9 mouse cellular contexts compared by ENCODE assay signal in the genomic region with DNA sequence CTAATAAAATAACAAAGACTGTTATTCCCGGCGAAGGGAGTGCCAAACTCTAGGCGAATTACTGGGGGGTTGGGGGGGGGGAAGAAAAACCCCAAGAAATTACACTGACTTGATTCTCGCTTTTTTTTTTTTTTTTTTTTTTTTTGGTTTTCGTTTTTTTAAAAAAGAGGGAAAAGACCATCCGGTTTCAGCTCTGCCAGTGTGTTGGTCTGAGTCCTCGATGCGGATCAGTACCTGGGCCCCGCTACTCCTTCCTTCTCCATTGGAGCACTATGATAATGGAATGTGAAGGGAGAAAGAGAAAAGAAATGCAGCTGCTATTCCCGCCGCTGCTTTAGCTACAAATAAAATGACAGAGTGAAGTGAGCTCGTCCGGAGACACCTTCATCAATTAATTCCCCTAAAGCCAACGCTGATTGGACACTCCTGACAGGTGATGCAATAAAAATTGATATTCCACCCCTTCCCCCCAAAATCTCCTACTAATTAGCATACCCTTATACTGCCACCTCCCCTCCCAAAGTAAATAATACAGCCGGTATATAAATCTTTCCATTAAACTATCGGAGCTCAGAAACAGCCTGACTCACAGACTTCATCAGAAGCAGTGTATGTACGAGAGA. TPM values are rescaled to one million over a fixed set of nuclear protein-coding genes. Genes with fewer than 3 reads are reported as not detected.
DNase-seq lines count a peak whose midpoint lies in the region; ATAC-seq and TF ChIP-seq lines count a peak whose summit lies in the region.
"Had no signal": no experiment of that assay in that cellular context is flagged by ENCODE, and none has a peak within 500 bp of the region (broad histone marks: within the 10 kb centered on the region; RNA-seq: fewer than 3 reads in every experiment).

Gene Skida1 (minus strand): TSS at position 599 of the 623 bp plus-strand sequence.

- no peaks in the 10 kb centered on the region for H3K27me3 ChIP-seq in heart, embryonic 15.5 days
- no peaks in the 10 kb centered on the region for H3K27me3 ChIP-seq in neural tube, embryonic 12.5 days (replicated peaks)
- H3K27me3 ChIP-seq: Patski had no signal

- no peak for ATAC-seq in heart, embryonic 15.5 days (replicated peaks; ENCODE audit: insufficient number of reproducible peaks, insufficient read depth, low FRiP score, low read depth)
- ATAC-seq in neural tube, embryonic 12.5 days (ENCODE audit: low FRiP score, low read depth): peak; percentile 72

- H3K9ac ChIP-seq in heart, embryonic 15.5 days: peak within 1 kb of the TSS; percentile 99
- H3K9ac ChIP-seq in neural tube, embryonic 12.5 days: peak within 1 kb of the TSS; percentile 100

- WGBS in heart, embryonic 15.5 days: 1% methylated on average over 17 of the region's 17 CpGs
- 0% methylated on average over 17 of the region's 17 CpGs for WGBS in neural tube, embryonic 12.5 days

- peak; percentile 55 to 70 for DNase-seq in heart, adult 18-20 months
- no peak for DNase-seq in heart, postnatal 4 days
- peak; percentile 95 for DNase-seq in brain, embryonic 14.5 days (ENCODE audit: low read depth)
- no peak for DNase-seq in layer of hippocampus, postnatal 25 days (ENCODE audit: extremely low spot score in 1 of 2, low spot score in 1 of 2)
- no peak for DNase-seq in gastrocnemius, postnatal 14 days
- no peak for DNase-seq in thymus, postnatal 14 days

- intact Hi-C loops in gastrocnemius, postnatal 14 days (cut with DNase I; ENCODE audit: low total_unique reads): loop anchor here (10.0 kb wide), 1 partner anchor 716 kb away; no protein-coding TSS in a partner anchor

- H3K27ac ChIP-seq in heart, embryonic 15.5 days: peak within 1 kb of the TSS; percentile 99
- H3K27ac ChIP-seq in neural tube, embryonic 12.5 days: peak within 1 kb of the TSS; percentile 100

- H3K36me3 ChIP-seq in heart, embryonic 15.5 days: no peaks in the 10 kb centered on the region
- no peaks in the 10 kb centered on the region for H3K36me3 ChIP-seq in neural tube, embryonic 12.5 days

- H3K9me3 ChIP-seq in heart, embryonic 15.5 days (replicated peaks): no peaks in the 10 kb centered on the region
- no peaks in the 10 kb centered on the region for H3K9me3 ChIP-seq in neural tube, embryonic 12.5 days

- H3K4me2 ChIP-seq in heart, embryonic 15.5 days: peak within 1 kb of the TSS; percentile 76
- H3K4me2 ChIP-seq in neural tube, embryonic 12.5 days (replicated peaks): peak within 1 kb of the TSS; percentile 66

- H3K4me1 ChIP-seq in heart, embryonic 15.5 days (replicated peaks): peaks cover 18% of the 10 kb centered on the region
- peaks cover 44% of the 10 kb centered on the region for H3K4me1 ChIP-seq in neural tube, embryonic 12.5 days

- H3K4me3 ChIP-seq in heart, embryonic 15.5 days: peak within 1 kb of the TSS; percentile 95
- H3K4me3 ChIP-seq in neural tube, embryonic 12.5 days: peak within 1 kb of the TSS; percentile 99

- TF ChIP-seq POLR2A in brain, embryonic 14.5 days (IDR thresholded peaks at IDR 0.05; ENCODE audit: borderline replicate concordance, extremely low read depth, insufficient read depth, insufficient read length, poor library complexity, severe bottlenecking): no peak

- no peak for TF ChIP-seq CTCF in brain, embryonic 14.5 days (IDR thresholded peaks at IDR 0.05; ENCODE audit: borderline replicate concordance, extremely low read depth, insufficient read depth, insufficient read length)

RNA-seq across cellular contexts. Expression of gene Skida1, which starts in this region (rescaled TPM):
- total RNA-seq in heart, adult 18-20 months (2021): 1 to 10 TPM; 2.0 to 2.2 TPM
- total RNA-seq in heart, postnatal 4 days (2021): 1 to 10 TPM; 6.3 to 7.2 TPM
- 25.4 and 33.5 TPM in 2 replicates for polyA plus RNA-seq in brain, embryonic 14.5 days (2012; rRNA removed)
- polyA plus RNA-seq in heart, embryonic 15.5 days (2015; fragmentation: Nextera tagmentation; extraction: Ambion mirVana): 4.8 and 5.3 TPM in 2 replicates
- 10 to 100 TPM; 14.6 to 17.0 TPM for total RNA-seq in layer of hippocampus, postnatal 25 days (2021)
- polyA plus RNA-seq in neural tube, embryonic 12.5 days (2016; fragmentation: Nextera tagmentation; extraction: Ambion mirVana): 13.2 and 13.4 TPM in 2 replicates
- total RNA-seq in gastrocnemius, postnatal 14 days (2021): 1 to 10 TPM in 1 of 2 experiments, under 1 TPM in 1; 1.00 to 1.0 TPM

Comparison
In these comparisons a context has a peak if more than half of its experiments do, and no peak if none do; other contexts are left out.
1. DNase-seq: peak in heart, adult 18-20 months (2 of 2) and brain, embryonic 14.5 days (single experiment); none in heart, postnatal 4 days (single experiment), layer of hippocampus, postnatal 25 days (0 of 2), gastrocnemius, postnatal 14 days (single experiment) and thymus, postnatal 14 days (single experiment).